Mouse (Mus musculus) stomach, embryonic 16.5 days (tissue): ENCODE measurements around the gene Acot3. TPM values are rescaled to one million over a fixed set of nuclear protein-coding genes. Genes with fewer than 3 reads are reported as not detected.
"Not testable (repeated sequence)": the region's sequence is repeated elsewhere in the genome, so short reads cannot be mapped to it uniquely, and the experiment has no call there.

Experiments
- ATAC-seq: fragments of 200-750 bp; cut with Nextera tagmentation; 2 replicates; pipeline ENCODE4 v1.8.0; 2017; ENCODE audit warnings: moderate number of reproducible peaks, moderate TSS enrichment; ENCODE audit not compliant: insufficient read depth, low FRiP score
- H3K27ac ChIP-seq: fragments of 300-500 bp; sonication (generic); 2 replicates; pipeline ENCODE4 v1.5.1; 2014; ENCODE audit warnings: low read length
- H3K27me3 ChIP-seq: fragments of 300-500 bp; sonication (generic); 2 replicates; pipeline ENCODE4 v1.6.1; 2014; ENCODE audit warnings: low read length, control low read depth, mixed read lengths; ENCODE audit not compliant: control insufficient read depth, insufficient read depth
- H3K36me3 ChIP-seq: fragments of 300-500 bp; sonication (generic); 2 replicates; pipeline ENCODE4 v1.6.1; 2014; ENCODE audit warnings: low read length; ENCODE audit not compliant: control insufficient read depth, insufficient read depth
- H3K4me1 ChIP-seq: fragments of 300-500 bp; sonication (generic); 2 replicates; pipeline ENCODE4 v1.6.1; 2014; ENCODE audit warnings: low read length, control low read depth, mixed read lengths; ENCODE audit not compliant: control insufficient read depth, insufficient read depth
- H3K4me2 ChIP-seq: fragments of 300-500 bp; sonication (generic); 2 replicates; pipeline ENCODE4 v1.6.1; 2014; ENCODE audit warnings: low read depth, low read length, mixed read lengths
- H3K4me3 ChIP-seq: fragments of 300-500 bp; sonication (generic); replicated peaks from 2 replicates; pipeline ENCODE4 v1.5.1; 2014; ENCODE audit warnings: mild to moderate bottlenecking, low read length
- H3K9ac ChIP-seq: fragments of 300-500 bp; sonication (generic); 2 replicates; pipeline ENCODE4 v1.6.1; 2014; ENCODE audit warnings: low read length
- H3K9me3 ChIP-seq: fragments of 300-500 bp; sonication (generic); replicated peaks from 2 replicates; pipeline ENCODE4 v1.6.1; 2016; ENCODE audit warnings: low read length, control low read depth; ENCODE audit not compliant: control insufficient read depth
- WGBS: fragments of 180-500 bp; shearing (Covaris S2); extraction: QIAGEN DNeasy Blood & Tissue Kit; methylation state at CpG from one replicate; pipeline ENCODE4 v1.1.7; 2014; 5-methylcytosine and 5-hydroxymethylcytosine counted together
- polyA plus RNA-seq: library from polyadenylated mRNA; unstranded; fragments of >200 nt; fragmentation: Nextera tagmentation; extraction: Ambion mirVana; gene quantifications from 2 replicates; pipeline ENCODE4 v1.2.1, GENCODE M21; 2015

The Acot3 gene
- 0.46 and 1.4 TPM in 2 replicates for polyA plus RNA-seq

- Histone ChIP-seq H3K36me3 (peaks cover 3% of the 10 kb centered on the region; the same call in 1 of the 2 replicates), H3K4me3 (no peak within 1 kb of the TSS), H3K27ac (no peak within 1 kb of the TSS), H3K9ac (no peak within 1 kb of the TSS), H3K4me1 (0 out of 2 replicates have a peak, but pooled peaks cover 2% of the 10 kb centered on the region), H3K4me2 (no peak within 1 kb of the TSS), H3K9me3 (peaks cover 4% of the 10 kb centered on the region; the same call in 1 of the 2 replicates), H3K27me3 (0 out of 2 replicates have a peak, but pooled peaks cover 3% of the 10 kb centered on the region)
- WGBS = 68% methylated on average over 5 of the region's 5 CpGs
- no peak for ATAC-seq
These were observed at the start of gene Acot3 for GRCm38 (mm10) chr12:84051937-84052474. Gene Acot3 (plus strand): TSS chr12:84052144.

- Histone ChIP-seq H3K36me3 (no peaks in the 10 kb centered on the region), H3K4me1 (peaks cover 3% of the 10 kb centered on the region; the same call in 1 of the 2 replicates), H3K4me2 (no peak overlapping the region), H3K27me3 (no peaks in the 10 kb centered on the region), H3K9me3 (no peaks in the 10 kb centered on the region), H3K9ac (no peak overlapping the region), H3K4me3 (no peak overlapping the region), H3K27ac (no peak overlapping the region)
- WGBS = 82% methylated on average over 1 of the region's 1 CpGs
- ATAC-seq = no peak
These were observed 48.1 kb upstream of the Acot3 start for GRCm38 (mm10) chr12:84003866-84004265.

GRCm38 (mm10) chr12:84008251-84008650 lies 43.7 kb upstream of the Acot3 start:
- Histone ChIP-seq H3K4me3 (no peak overlapping the region), H3K27ac (no peak overlapping the region), H3K27me3 (no peaks in the 10 kb centered on the region), H3K9me3 (no peaks in the 10 kb centered on the region), H3K4me1 (no peaks in the 10 kb centered on the region), H3K4me2 (no peak overlapping the region), H3K36me3 (no peaks in the 10 kb centered on the region), H3K9ac (no peak overlapping the region)
- ATAC-seq = no peak
- WGBS = 90% methylated on average over 10 of the region's 12 CpGs

- peak overlapping the region; percentile 49 for H3K4me3 ChIP-seq
- 52% methylated on average over 8 of the region's 8 CpGs for WGBS
- no peak for ATAC-seq
These were observed 43.2 kb upstream of the Acot3 start for GRCm38 (mm10) chr12:84008729-84009128.

GRCm38 (mm10) chr12:84009171-84009965 lies 42.6 kb upstream of the Acot3 start, which contains the start of gene Acot1:
Gene Acot1 (plus strand): TSS chr12:84009490.
- not testable (repeated sequence) for H3K4me1 ChIP-seq, H3K36me3 ChIP-seq, H3K27me3 ChIP-seq, H3K9me3 ChIP-seq
- Histone ChIP-seq H3K9ac (peak within 1 kb of the TSS; percentile 68), H3K4me3 (peak within 1 kb of the TSS; percentile 49), H3K27ac (peak within 1 kb of the TSS; percentile 6; the same call in 1 of the 2 replicates), H3K4me2 (peak within 1 kb of the TSS; percentile 45)
- ATAC-seq = peak; percentile 96
- WGBS = under 1% methylated on average over 53 of the region's 70 CpGs

More at GRCm38 (mm10) chr12:84008729-84009128, 43.2 kb upstream of the Acot3 start:
- no peaks in the 10 kb centered on the region for H3K9me3 ChIP-seq
- no peaks in the 10 kb centered on the region for H3K36me3 ChIP-seq
- peak overlapping the region; percentile 68 for H3K9ac ChIP-seq
- peak overlapping the region; percentile 6; the same call in 1 of the 2 replicates for H3K27ac ChIP-seq
- peak overlapping the region; percentile 45 for H3K4me2 ChIP-seq
- no peaks in the 10 kb centered on the region for H3K27me3 ChIP-seq
- H3K4me1 ChIP-seq = no peaks in the 10 kb centered on the region

- no peak for ATAC-seq
- Histone ChIP-seq H3K4me1 (no peaks in the 10 kb centered on the region), H3K9me3 (no peaks in the 10 kb centered on the region), H3K9ac (peak overlapping the region; percentile 68; the same call in 1 of the 2 replicates), H3K4me2 (peak overlapping the region; percentile 45), H3K36me3 (no peaks in the 10 kb centered on the region), H3K27me3 (no peaks in the 10 kb centered on the region), H3K27ac (no peak overlapping the region), H3K4me3 (peak overlapping the region; percentile 49)
- 71% methylated on average over 3 of the region's 3 CpGs for WGBS
These were observed 41.7 kb upstream of the Acot3 start for GRCm38 (mm10) chr12:84010201-84010600.

- Histone ChIP-seq H3K4me2 (peak overlapping the region; percentile 0; the same call in 1 of the 2 replicates), H3K27ac (no peak overlapping the region), H3K9me3 (no peaks in the 10 kb centered on the region), H3K4me3 (peak overlapping the region; percentile 8; the same call in 1 of the 2 replicates), H3K27me3 (no peaks in the 10 kb centered on the region), H3K36me3 (no peaks in the 10 kb centered on the region), H3K4me1 (no peaks in the 10 kb centered on the region), H3K9ac (no peak overlapping the region)
- 61% methylated on average over 12 of the region's 12 CpGs for WGBS
- no peak for ATAC-seq
These were observed 40.5 kb upstream of the Acot3 start for GRCm38 (mm10) chr12:84011251-84012040.

GRCm38 (mm10) chr12:84013130-84013529 lies 38.8 kb upstream of the Acot3 start:
- 71% methylated on average over 6 of the region's 6 CpGs for WGBS
- H3K4me2 ChIP-seq = no peak overlapping the region
- H3K27ac ChIP-seq = no peak overlapping the region
- no peak overlapping the region for H3K9ac ChIP-seq
- no peak overlapping the region for H3K4me3 ChIP-seq
- no peaks in the 10 kb centered on the region for H3K4me1 ChIP-seq
- H3K9me3 ChIP-seq = no peaks in the 10 kb centered on the region
- no peak for ATAC-seq
- H3K27me3 ChIP-seq = no peaks in the 10 kb centered on the region
- no peaks in the 10 kb centered on the region for H3K36me3 ChIP-seq
